Mouse (Mus musculus) layer of hippocampus, adult 9-11 months (tissue): ENCODE results near the gene Gabrr3.
A peak's percentile ranks its signal among the peaks of the same experiment; 100 is the strongest.
"Not testable (repeated sequence)": the region's sequence is repeated elsewhere in the genome, so short reads cannot be mapped to it uniquely, and the experiment has no call there.

Source experiments
- DNase-seq: peaks from one replicate; pipeline ENCODE4 v3.0.0; 2022

Gabrr3 gene

GRCm38 (mm10) chr16:59407032-59407431, at the start of gene Gabrr3:
Gabrr3 (plus strand) TSS chr16:59407332.
- DNase-seq, result no peak

- DNase-seq, result no peak
These were observed 43.2 kb upstream of the Gabrr3 start, which contains the start of gene Olfr209 for GRCm38 (mm10) chr16:59363893-59364292. Olfr209 (minus strand) TSS chr16:59363993.

- DNase-seq, result peak; percentile 76
These were observed 13.8 kb upstream of the Gabrr3 start for GRCm38 (mm10) chr16:59393300-59393699.

GRCm38 (mm10) chr16:59401102-59401501, 6.0 kb upstream of the Gabrr3 start:
- no peak for DNase-seq

- DNase-seq, result no peak
These were observed 5.1 kb upstream of the Gabrr3 start for GRCm38 (mm10) chr16:59401985-59402384.

GRCm38 (mm10) chr16:59403684-59404083, 3.4 kb upstream of the Gabrr3 start:
- no peak for DNase-seq

- DNase-seq, result no peak
These were observed 2.3 kb upstream of the Gabrr3 start for GRCm38 (mm10) chr16:59404798-59405197.

- no peak for DNase-seq
These were observed 2.2 kb downstream of the Gabrr3 start for GRCm38 (mm10) chr16:59409341-59409748.

GRCm38 (mm10) chr16:59409800-59410199, 2.7 kb downstream of the Gabrr3 start:
- DNase-seq, result no peak

GRCm38 (mm10) chr16:59413475-59413874, 6.3 kb downstream of the Gabrr3 start:
- no peak for DNase-seq

- DNase-seq, result no peak
These were observed 13.2 kb downstream of the Gabrr3 start for GRCm38 (mm10) chr16:59420237-59420866.

- DNase-seq, result peak; percentile 35
These were observed 13.7 kb downstream of the Gabrr3 start for GRCm38 (mm10) chr16:59420867-59421251.

GRCm38 (mm10) chr16:59421571-59422345, 14.6 kb downstream of the Gabrr3 start:
- no peak for DNase-seq

GRCm38 (mm10) chr16:59427960-59428359, 20.8 kb downstream of the Gabrr3 start:
- DNase-seq, result no peak

GRCm38 (mm10) chr16:59433181-59433580, 26.0 kb downstream of the Gabrr3 start:
- DNase-seq, result no peak

GRCm38 (mm10) chr16:59444880-59445559, 37.9 kb downstream of the Gabrr3 start:
- no peak for DNase-seq

GRCm38 (mm10) chr16:59448181-59448580, 41.0 kb downstream of the Gabrr3 start:
- DNase-seq, result peak; percentile 52

GRCm38 (mm10) chr16:59449092-59449491, 42.0 kb downstream of the Gabrr3 start:
- DNase-seq, result no peak

GRCm38 (mm10) chr16:59451813-59452212, 44.7 kb downstream of the Gabrr3 start:
- no peak for DNase-seq

GRCm38 (mm10) chr16:59459259-59459861, 52.2 kb downstream of the Gabrr3 start:
- DNase-seq, result not testable (repeated sequence)

- DNase-seq, result no peak
These were observed 56.4 kb downstream of the Gabrr3 start for GRCm38 (mm10) chr16:59463567-59463966.

- no peak for DNase-seq
These were observed 56.8 kb downstream of the Gabrr3 start for GRCm38 (mm10) chr16:59463973-59464372.

- DNase-seq, result no peak
These were observed 62.7 kb downstream of the Gabrr3 start for GRCm38 (mm10) chr16:59469846-59470245.
